Mouse (Mus musculus) cerebellum, adult 2 months (tissue): ENCODE measurements around the gene Arhgef18. TPM values are rescaled to one million over a fixed set of nuclear protein-coding genes. Genes with fewer than 3 reads are reported as not detected.
A peak's percentile ranks its signal among the peaks of the same experiment; 100 is the strongest.

ENCODE experiments used
- DNase-seq, 2 experiments: peaks; one replicate each; pipeline ENCODE4 v3.0.0; 2021
- H3K27ac ChIP-seq: fragments of 200-500 bp; 2 replicates; pipeline ENCODE4 v1.5.1; 2012; ENCODE audit warnings: low read length, control low read depth, inconsistent platforms; ENCODE audit not compliant: insufficient read depth
- H3K27me3 ChIP-seq: fragments of 200-500 bp; 2 replicates; pipeline ENCODE4 v1.6.1; 2012; ENCODE audit warnings: inconsistent platforms, mild to moderate bottlenecking, low read length, moderate library complexity; ENCODE audit not compliant: control insufficient read depth, insufficient read depth
- H3K4me1 ChIP-seq: fragments of 200-500 bp; 2 replicates; pipeline ENCODE4 v1.6.1; 2011; ENCODE audit warnings: low read length; ENCODE audit not compliant: control insufficient read depth, insufficient read depth
- H3K4me3 ChIP-seq: fragments of 200-500 bp; replicated peaks from 2 replicates; pipeline ENCODE3; 2011; ENCODE audit warnings: mild to moderate bottlenecking, low read depth, low read length, control low read depth; ENCODE audit not compliant: insufficient read depth
- CTCF ChIP-seq: fragments of 200-500 bp; IDR thresholded peaks from 2 replicates; pipeline ENCODE4 v1.5.1; 2011; ENCODE audit warnings: low read depth, mild to moderate bottlenecking, control low read depth, low read length, moderate library complexity, borderline replicate concordance; ENCODE audit not compliant: insufficient read depth
- POLR2A ChIP-seq: fragments of 200-500 bp; IDR thresholded peaks from 2 replicates; pipeline ENCODE4 v1.6.1; 2011; ENCODE audit warnings: low read length, control low read depth, borderline replicate concordance; ENCODE audit not compliant: insufficient read depth
- WGBS: fragments of 180-500 bp; shearing (Covaris S2); methylation state at CpG from one replicate; pipeline ENCODE4 v1.1.7; 2018; 5-methylcytosine and 5-hydroxymethylcytosine counted together
- polyA plus RNA-seq: library from polyadenylated mRNA; depleted of rRNA; stranded (reverse); fragments of >200 nt; gene quantifications from 2 replicates; pipeline ENCODE4 v1.2.3, GENCODE M21; 2012

Arhgef18 gene
- polyA plus RNA-seq, 1 experiment = 31.2 TPM

- TF ChIP-seq POLR2A = no peak
- TF ChIP-seq CTCF = no peak
- WGBS = 94% methylated on average over 1 of the region's 1 CpGs
- H3K27ac ChIP-seq = no peak overlapping the region
- H3K4me3 ChIP-seq = no peak overlapping the region
- no peak for DNase-seq
- H3K27me3 ChIP-seq = no peaks in the 10 kb centered on the region
- peaks cover 4% of the 10 kb centered on the region; the same call in 1 of the 2 replicates for H3K4me1 ChIP-seq
Measured at GRCm38 (mm10) chr8:3468838-3469237, 76.0 kb downstream of the Arhgef18 start.

GRCm38 (mm10) chr8:3470562-3470961 is 77.8 kb downstream of the Arhgef18 start, which contains the start of gene Tex45:
TSS of gene Tex45 (plus strand) at chr8:3470862.
- Histone ChIP-seq H3K4me1 (peaks cover 4% of the 10 kb centered on the region; the same call in 1 of the 2 replicates), H3K4me3 (no peak within 1 kb of the TSS), H3K27ac (no peak within 1 kb of the TSS), H3K27me3 (no peaks in the 10 kb centered on the region)
- DNase-seq = no peak
- TF ChIP-seq CTCF = no peak
- no peak for TF ChIP-seq POLR2A

- H3K4me3 ChIP-seq = peak overlapping the region; percentile 27
- no peak overlapping the region for H3K27ac ChIP-seq
- TF ChIP-seq CTCF = no peak
- TF ChIP-seq POLR2A = no peak
- no peak for DNase-seq
- no peaks in the 10 kb centered on the region for H3K4me1 ChIP-seq
- WGBS = 27% methylated on average over 37 of the region's 37 CpGs
- no peaks in the 10 kb centered on the region for H3K27me3 ChIP-seq
Measured at GRCm38 (mm10) chr8:3475715-3476429, 83.1 kb downstream of the Arhgef18 start.

GRCm38 (mm10) chr8:3480221-3480785 is 87.5 kb downstream of the Arhgef18 start:
- no peak for TF ChIP-seq POLR2A
- TF ChIP-seq CTCF = no peak
- DNase-seq = no peak
- 52% methylated on average over 4 of the region's 4 CpGs for WGBS

GRCm38 (mm10) chr8:3481605-3482004 is 88.8 kb downstream of the Arhgef18 start:
- H3K27ac ChIP-seq = no peak overlapping the region
- H3K4me1 ChIP-seq = no peaks in the 10 kb centered on the region; the same call in 1 of the 2 replicates
- WGBS = 63% methylated on average over 5 of the region's 5 CpGs
- no peaks in the 10 kb centered on the region for H3K27me3 ChIP-seq
- no peak for TF ChIP-seq POLR2A
- no peak for TF ChIP-seq CTCF
- H3K4me3 ChIP-seq = no peak overlapping the region
- no peak for DNase-seq

More at GRCm38 (mm10) chr8:3480221-3480785, 87.5 kb downstream of the Arhgef18 start:
- H3K27ac ChIP-seq = no peak overlapping the region
- no peaks in the 10 kb centered on the region; the same call in 1 of the 2 replicates for H3K4me1 ChIP-seq
- H3K27me3 ChIP-seq = no peaks in the 10 kb centered on the region
- H3K4me3 ChIP-seq = no peak overlapping the region

GRCm38 (mm10) chr8:3482240-3482740 is 89.5 kb downstream of the Arhgef18 start:
- DNase-seq = no peak
- no peaks in the 10 kb centered on the region for H3K27me3 ChIP-seq
- 90% methylated on average over 22 of the region's 22 CpGs for WGBS
- H3K27ac ChIP-seq = no peak overlapping the region
- H3K4me3 ChIP-seq = no peak overlapping the region
- no peaks in the 10 kb centered on the region; the same call in 1 of the 2 replicates for H3K4me1 ChIP-seq
- TF ChIP-seq CTCF (no peak), POLR2A (no peak)

GRCm38 (mm10) chr8:3483546-3483945 is 90.7 kb downstream of the Arhgef18 start:
- no peaks in the 10 kb centered on the region; the same call in 1 of the 2 replicates for H3K4me1 ChIP-seq
- DNase-seq = no peak
- TF ChIP-seq CTCF (no peak), POLR2A (no peak)
- no peak overlapping the region for H3K4me3 ChIP-seq
- 82% methylated on average over 7 of the region's 7 CpGs for WGBS
- no peak overlapping the region for H3K27ac ChIP-seq
- H3K27me3 ChIP-seq = no peaks in the 10 kb centered on the region
